Mouse (Mus musculus): ENCODE data around the gene Cryl1. TPM values are rescaled to one million over a fixed set of nuclear protein-coding genes. Genes with fewer than 3 reads are reported as not detected.

The Cryl1 gene
- polyA plus RNA-seq, 1 experiment from 2014 or later = 27.4 TPM

DNA sequence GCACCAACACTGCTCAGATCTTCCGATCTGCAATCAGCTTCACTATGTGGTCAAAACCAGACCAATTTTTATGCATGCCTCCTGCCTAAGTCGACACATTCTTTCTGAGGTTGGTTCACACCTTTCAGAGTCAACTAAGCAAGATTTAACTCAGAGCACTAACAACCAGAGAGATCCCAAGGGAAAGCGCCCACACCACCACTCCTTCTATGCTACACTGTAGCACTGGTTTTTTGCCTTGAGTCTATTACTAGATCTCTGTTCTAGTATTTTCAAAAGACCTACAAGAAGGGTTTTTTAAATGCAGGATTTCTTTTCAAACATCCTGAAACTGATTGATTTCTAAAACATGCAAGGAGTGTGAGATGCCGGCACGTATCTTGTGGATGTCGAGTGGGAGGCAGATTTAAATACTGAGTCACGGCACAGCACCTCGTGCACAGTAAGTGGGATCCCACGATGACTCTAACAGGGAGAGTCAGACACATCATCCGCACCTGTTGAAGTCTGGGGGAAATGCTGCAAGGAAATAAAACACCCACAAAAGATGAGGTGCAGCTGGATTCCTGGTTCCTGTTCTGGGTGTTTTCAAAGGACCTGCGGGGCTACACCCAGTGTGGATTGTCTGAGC, 96.6 kb downstream of the Cryl1 start:
- no peak for ATAC-seq (ENCODE audit: borderline replicate concordance, extremely low read depth, low FRiP score, low TSS enrichment)
- Histone ChIP-seq H3K4me3 (no peak overlapping the region), H3K36me3 (no peaks in the 10 kb centered on the region), H3K9me3 (no peaks in the 10 kb centered on the region), H3K27me3 (no peaks in the 10 kb centered on the region), H3K4me1 (0 out of 2 replicates have a peak, but pooled peaks cover 3% of the 10 kb centered on the region), H3K27ac (no peak overlapping the region), H3K4me2 (no peak overlapping the region), H3K9ac (no peak overlapping the region)
- 73% methylated on average over 11 of the region's 11 CpGs for WGBS

DNA sequence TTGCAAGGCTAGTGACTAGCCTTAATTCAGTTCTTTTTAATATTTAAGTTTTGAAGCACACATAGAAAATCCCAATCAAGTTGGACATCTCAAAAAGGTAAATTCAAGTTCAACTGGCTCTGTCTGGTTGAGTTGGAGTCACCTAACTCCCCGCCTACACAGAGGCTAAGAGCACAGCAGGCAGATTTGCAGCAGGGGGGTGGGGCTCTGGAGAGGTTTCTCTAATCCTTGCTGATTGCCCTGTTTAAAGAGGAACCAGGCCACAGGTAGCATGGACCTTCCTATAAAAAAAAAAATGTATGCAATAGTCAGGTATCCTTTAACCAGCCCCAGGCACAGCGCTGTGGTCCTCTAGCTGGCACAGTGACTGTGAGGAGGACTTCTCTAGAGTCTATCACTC, 97.8 kb downstream of the Cryl1 start:
- Histone ChIP-seq H3K27me3 (no peaks in the 10 kb centered on the region), H3K4me1 (0 out of 2 replicates have a peak, but pooled peaks cover 3% of the 10 kb centered on the region), H3K4me2 (no peak overlapping the region), H3K4me3 (no peak overlapping the region), H3K27ac (no peak overlapping the region), H3K36me3 (no peaks in the 10 kb centered on the region), H3K9me3 (no peaks in the 10 kb centered on the region), H3K9ac (no peak overlapping the region)
- WGBS = 36% methylated on average over 2 of the region's 2 CpGs
- no peak for ATAC-seq (ENCODE audit: borderline replicate concordance, extremely low read depth, low FRiP score, low TSS enrichment)

DNA sequence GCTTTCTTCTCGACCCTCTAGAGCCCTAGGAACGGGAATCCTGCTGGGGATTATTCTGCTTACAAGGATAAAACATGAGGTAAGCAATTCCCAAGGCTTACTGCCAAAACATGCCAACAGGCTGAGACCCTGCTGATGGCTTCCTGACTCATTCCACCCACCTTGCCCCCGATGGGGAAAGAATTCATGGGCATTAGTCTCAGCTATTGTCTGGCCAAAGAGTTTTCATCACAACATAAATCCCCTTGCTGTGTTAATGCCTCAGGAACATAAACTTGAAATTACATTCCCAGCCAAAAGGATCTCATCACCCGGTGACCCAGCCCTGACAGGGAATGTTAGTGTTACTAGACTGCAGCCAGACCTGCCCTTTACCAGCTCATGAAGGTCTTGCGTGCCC, 100.7 kb downstream of the Cryl1 start:
- no peaks in the 10 kb centered on the region for H3K36me3 ChIP-seq
- 43% methylated on average over 5 of the region's 5 CpGs for WGBS
- H3K9ac ChIP-seq = no peak overlapping the region
- H3K4me3 ChIP-seq = no peak overlapping the region
- ATAC-seq (ENCODE audit: borderline replicate concordance, extremely low read depth, low FRiP score, low TSS enrichment) = no peak
- H3K9me3 ChIP-seq = no peaks in the 10 kb centered on the region
- H3K27me3 ChIP-seq = no peaks in the 10 kb centered on the region
- no peak overlapping the region for H3K4me2 ChIP-seq
- H3K27ac ChIP-seq = no peak overlapping the region
- H3K4me1 ChIP-seq = 0 out of 2 replicates have a peak, but pooled peaks cover 3% of the 10 kb centered on the region

DNA sequence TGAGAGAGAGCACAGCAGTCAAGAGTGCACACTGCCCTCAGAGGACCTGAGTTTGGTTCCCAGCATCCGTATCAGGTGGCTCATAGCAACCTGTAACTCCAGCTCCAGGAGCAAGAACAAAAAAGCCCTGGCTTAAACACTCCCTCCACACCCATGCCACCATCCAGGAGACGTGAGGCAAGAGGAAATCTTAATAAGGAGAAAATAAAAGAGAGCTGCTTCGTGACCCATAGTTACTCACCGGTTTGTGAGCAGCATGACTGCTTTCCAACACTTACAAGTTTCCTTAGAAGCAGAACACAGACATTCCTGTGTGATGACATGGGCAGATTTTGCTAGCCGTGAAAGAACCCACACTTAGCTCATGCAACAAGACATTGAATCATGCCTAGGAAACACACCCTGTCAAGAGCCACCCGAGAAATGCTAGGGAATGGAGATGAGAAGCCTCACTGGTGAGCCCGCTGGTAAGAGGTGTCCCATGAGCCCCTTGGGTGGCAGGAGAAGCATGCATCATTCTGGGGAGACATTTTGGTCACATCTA, 106.9 kb downstream of the Cryl1 start:
- no peaks in the 10 kb centered on the region for H3K27me3 ChIP-seq
- 68% methylated on average over 7 of the region's 7 CpGs for WGBS
- ATAC-seq (ENCODE audit: borderline replicate concordance, extremely low read depth, low FRiP score, low TSS enrichment) = no peak
- H3K4me2 ChIP-seq = no peak overlapping the region
- no peak overlapping the region for H3K4me3 ChIP-seq
- H3K9me3 ChIP-seq = no peaks in the 10 kb centered on the region
- no peak overlapping the region for H3K9ac ChIP-seq
- no peaks in the 10 kb centered on the region for H3K36me3 ChIP-seq
- no peak overlapping the region for H3K27ac ChIP-seq
- no peaks in the 10 kb centered on the region for H3K4me1 ChIP-seq

DNA sequence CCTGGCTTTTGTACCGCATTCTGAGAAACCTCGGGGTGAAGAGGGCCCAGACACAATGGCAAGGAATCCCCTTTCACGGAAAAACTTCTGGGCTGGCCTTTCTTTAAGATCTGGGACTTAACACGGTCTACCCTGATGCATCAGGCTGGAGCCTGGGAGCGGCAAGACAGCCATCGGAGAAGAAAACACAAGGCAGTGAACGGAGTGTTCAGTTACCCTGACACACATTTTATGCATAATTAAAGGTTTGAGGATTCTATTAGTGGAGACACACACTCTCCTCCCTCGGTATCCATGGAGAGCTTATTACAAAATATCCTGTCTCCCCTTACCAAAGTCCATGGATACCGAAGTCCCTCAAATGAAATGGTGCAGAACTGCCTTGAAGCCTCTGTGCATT, 109.2 kb downstream of the Cryl1 start:
- Histone ChIP-seq H3K4me1 (no peaks in the 10 kb centered on the region), H3K9ac (no peak overlapping the region), H3K27ac (no peak overlapping the region), H3K9me3 (no peaks in the 10 kb centered on the region), H3K27me3 (no peaks in the 10 kb centered on the region), H3K36me3 (no peaks in the 10 kb centered on the region), H3K4me2 (no peak overlapping the region), H3K4me3 (no peak overlapping the region)
- 72% methylated on average over 9 of the region's 9 CpGs for WGBS
- ATAC-seq (ENCODE audit: borderline replicate concordance, extremely low read depth, low FRiP score, low TSS enrichment) = no peak

DNA sequence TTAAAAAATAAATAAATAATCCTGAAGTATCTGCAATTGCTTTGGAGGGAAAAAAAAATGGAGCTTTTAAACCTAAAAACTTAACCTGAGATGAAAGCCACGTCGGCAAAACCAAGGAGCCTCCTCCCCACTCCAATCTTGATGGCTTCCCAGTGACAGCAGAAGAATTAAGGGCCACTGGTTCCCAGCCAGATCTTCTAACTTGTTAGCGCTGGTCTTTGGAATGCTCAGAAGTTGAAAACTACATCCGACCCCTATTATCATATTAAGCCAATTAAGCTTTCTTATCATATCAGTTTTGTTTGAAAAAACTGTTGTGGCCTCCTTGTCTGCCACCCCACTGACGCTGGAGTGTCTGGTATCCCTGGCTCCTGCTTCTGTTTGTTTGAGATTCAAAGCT, 114.5 kb downstream of the Cryl1 start:
- no peak for ATAC-seq (ENCODE audit: borderline replicate concordance, extremely low read depth, low FRiP score, low TSS enrichment)
- Histone ChIP-seq H3K4me1 (no peaks in the 10 kb centered on the region), H3K27ac (no peak overlapping the region), H3K4me2 (no peak overlapping the region), H3K36me3 (no peaks in the 10 kb centered on the region), H3K4me3 (no peak overlapping the region), H3K27me3 (no peaks in the 10 kb centered on the region), H3K9me3 (no peaks in the 10 kb centered on the region), H3K9ac (no peak overlapping the region)
- 17% methylated on average over 5 of the region's 5 CpGs for WGBS

DNA sequence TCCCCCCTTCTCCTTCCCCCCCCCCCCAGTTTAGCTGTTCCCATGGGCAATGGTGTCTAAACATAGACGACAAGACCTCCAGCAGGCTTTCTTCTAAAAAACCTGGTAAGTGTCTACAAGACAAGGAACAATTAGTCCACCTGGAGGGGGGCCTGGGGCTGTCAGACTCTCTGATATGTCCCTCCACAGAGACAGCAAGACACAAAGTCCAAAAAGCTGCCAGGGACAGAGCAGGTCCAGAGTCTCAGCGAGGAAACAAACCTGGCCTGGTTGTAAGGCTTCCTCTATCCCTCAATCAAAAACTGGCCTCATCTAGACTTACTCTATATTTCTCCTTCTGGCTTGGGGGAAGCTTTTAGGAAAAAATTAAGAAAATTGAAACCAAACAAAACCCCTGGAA, 115.7 kb downstream of the Cryl1 start:
- Histone ChIP-seq H3K27me3 (no peaks in the 10 kb centered on the region), H3K4me2 (no peak overlapping the region), H3K4me3 (no peak overlapping the region), H3K27ac (no peak overlapping the region), H3K9me3 (no peaks in the 10 kb centered on the region), H3K9ac (no peak overlapping the region), H3K4me1 (no peaks in the 10 kb centered on the region), H3K36me3 (no peaks in the 10 kb centered on the region)
- WGBS = 26% methylated on average over 2 of the region's 2 CpGs
- ATAC-seq (ENCODE audit: borderline replicate concordance, extremely low read depth, low FRiP score, low TSS enrichment) = no peak

DNA sequence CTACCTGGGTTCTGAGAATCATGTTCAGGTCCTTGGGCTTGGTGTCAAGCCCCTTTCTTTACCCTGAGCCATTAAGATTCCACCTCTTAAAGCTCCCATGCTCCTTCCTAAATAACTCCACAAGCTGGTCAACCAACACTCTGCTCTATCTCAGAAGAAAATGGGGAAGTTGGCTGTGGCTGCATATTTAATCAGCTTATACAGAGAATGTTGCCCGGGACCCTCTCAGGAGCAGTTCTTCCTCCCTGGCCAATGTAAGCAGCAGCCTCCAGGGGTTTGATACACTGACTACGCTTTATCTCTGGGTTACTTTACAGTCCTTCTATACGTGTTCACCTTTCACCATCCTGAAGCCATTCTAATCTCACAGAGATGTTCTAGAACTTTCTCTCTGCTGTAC, 117.5 kb downstream of the Cryl1 start:
- ATAC-seq (ENCODE audit: borderline replicate concordance, extremely low read depth, low FRiP score, low TSS enrichment) = no peak
- H3K9me3 ChIP-seq = no peaks in the 10 kb centered on the region
- 81% methylated on average over 3 of the region's 3 CpGs for WGBS
- H3K27ac ChIP-seq = no peak overlapping the region
- H3K4me1 ChIP-seq = no peaks in the 10 kb centered on the region
- no peak overlapping the region for H3K9ac ChIP-seq
- no peak overlapping the region for H3K4me3 ChIP-seq
- H3K36me3 ChIP-seq = no peaks in the 10 kb centered on the region
- no peaks in the 10 kb centered on the region for H3K27me3 ChIP-seq
- H3K4me2 ChIP-seq = no peak overlapping the region

DNA sequence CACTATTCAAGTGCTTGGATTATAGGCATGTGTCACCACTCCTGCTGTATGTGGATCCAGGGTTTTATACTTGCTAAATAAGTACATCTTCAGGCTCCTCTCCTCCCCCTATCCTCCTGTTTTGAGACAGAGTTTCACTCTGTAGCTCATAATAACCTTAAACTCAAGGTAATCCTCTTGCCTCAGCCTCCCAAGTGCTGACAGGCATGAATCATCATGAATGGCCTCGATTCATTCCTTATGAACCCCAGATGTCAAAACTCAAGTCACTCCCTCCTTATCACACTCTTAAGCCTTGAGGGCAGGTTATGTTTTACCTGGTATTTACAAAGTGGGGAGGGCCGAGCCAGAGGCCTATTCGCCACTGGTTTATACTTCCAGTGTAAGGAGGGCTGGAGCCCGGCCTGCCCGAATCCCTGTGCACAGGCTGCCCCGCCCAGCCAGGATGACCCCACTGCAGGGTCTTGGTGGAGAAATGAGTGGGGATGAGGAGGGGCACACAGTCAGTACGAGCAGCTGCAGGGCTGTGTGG, 121.8 kb downstream of the Cryl1 start:
- no peaks in the 10 kb centered on the region for H3K36me3 ChIP-seq
- no peak overlapping the region for H3K4me3 ChIP-seq
- H3K9ac ChIP-seq = no peak overlapping the region
- H3K27ac ChIP-seq = no peak overlapping the region
- no peaks in the 10 kb centered on the region for H3K4me1 ChIP-seq
- no peaks in the 10 kb centered on the region for H3K27me3 ChIP-seq
- 46% methylated on average over 7 of the region's 7 CpGs for WGBS
- ATAC-seq (ENCODE audit: borderline replicate concordance, extremely low read depth, low FRiP score, low TSS enrichment) = no peak
- no peaks in the 10 kb centered on the region for H3K9me3 ChIP-seq
- no peak overlapping the region for H3K4me2 ChIP-seq

DNA sequence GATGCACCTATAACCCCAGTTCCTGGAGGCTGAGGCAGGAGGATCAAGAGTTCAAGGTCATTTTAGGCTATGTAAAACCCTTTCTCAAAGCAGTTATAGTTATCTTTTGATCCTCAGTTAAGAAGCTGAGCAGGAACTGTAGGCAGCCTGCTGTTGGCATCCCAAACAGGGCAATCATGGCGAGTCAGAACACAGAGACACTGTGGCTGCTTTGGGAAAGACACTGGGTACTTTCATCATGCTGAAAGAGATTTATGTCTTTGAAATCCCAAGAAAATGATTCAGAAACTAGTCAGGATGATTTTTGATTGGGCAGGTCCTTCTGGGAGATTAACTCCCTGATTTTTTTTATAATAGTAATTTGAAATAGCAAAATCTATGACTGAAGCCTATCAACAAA, 126.0 kb downstream of the Cryl1 start:
- ATAC-seq (ENCODE audit: borderline replicate concordance, extremely low read depth, low FRiP score, low TSS enrichment) = no peak
- H3K9ac ChIP-seq = no peak overlapping the region
- no peaks in the 10 kb centered on the region for H3K27me3 ChIP-seq

DNA sequence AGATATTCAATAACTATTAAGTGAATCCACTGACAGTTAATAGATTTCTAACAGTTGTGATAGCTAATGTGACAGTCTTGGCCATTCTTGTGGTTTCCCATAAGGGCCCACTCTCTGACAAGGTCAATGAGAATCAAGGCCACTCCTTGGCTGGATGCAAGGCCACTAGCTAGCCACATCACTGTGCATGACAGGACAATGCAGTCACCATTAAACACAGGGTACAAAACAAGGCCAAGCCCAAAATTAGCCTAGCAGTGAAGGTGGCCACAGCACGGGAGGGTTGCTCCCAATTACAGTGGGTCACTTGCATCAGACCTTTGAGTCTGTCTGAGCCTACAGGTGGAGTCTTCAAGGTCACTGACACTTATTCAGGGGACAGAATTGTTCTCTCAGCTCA, 126.5 kb downstream of the Cryl1 start:
- Histone ChIP-seq H3K4me1 (no peaks in the 10 kb centered on the region), H3K4me3 (no peak overlapping the region), H3K27me3 (no peaks in the 10 kb centered on the region), H3K27ac (no peak overlapping the region), H3K36me3 (no peaks in the 10 kb centered on the region), H3K4me2 (no peak overlapping the region), H3K9ac (no peak overlapping the region), H3K9me3 (no peaks in the 10 kb centered on the region)
- no peak for ATAC-seq (ENCODE audit: borderline replicate concordance, extremely low read depth, low FRiP score, low TSS enrichment)
- WGBS = 65% methylated on average over 1 of the region's 1 CpGs

More for the DNA sequence above, 126.0 kb downstream of the Cryl1 start:
- 64% methylated on average over 1 of the region's 1 CpGs for WGBS
- no peaks in the 10 kb centered on the region for H3K4me1 ChIP-seq
- H3K4me3 ChIP-seq = no peak overlapping the region
- H3K27ac ChIP-seq = no peak overlapping the region
- H3K36me3 ChIP-seq = no peaks in the 10 kb centered on the region
- H3K9me3 ChIP-seq = no peaks in the 10 kb centered on the region
- H3K4me2 ChIP-seq = no peak overlapping the region

DNA sequence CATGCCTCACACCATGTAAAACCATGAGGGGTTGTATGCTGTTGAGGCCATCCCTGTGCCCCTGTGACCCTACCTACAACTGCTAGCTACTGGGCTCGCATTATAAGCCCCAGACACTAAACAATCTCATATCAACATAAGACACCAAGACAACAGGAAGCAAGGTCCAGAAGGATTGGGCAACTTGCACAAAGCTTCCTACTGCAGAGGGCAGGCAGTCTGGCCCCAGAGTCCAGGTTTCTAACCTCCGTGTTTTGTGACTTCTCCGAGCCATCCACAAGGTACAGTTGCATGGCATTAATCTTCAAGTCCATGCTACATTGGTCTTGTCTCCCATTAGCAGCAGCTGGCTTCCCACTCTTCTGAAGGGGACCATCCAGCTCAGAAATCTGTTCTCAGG, 129.4 kb downstream of the Cryl1 start:
- H3K27ac ChIP-seq = no peak overlapping the region
- H3K27me3 ChIP-seq = no peaks in the 10 kb centered on the region
- no peak overlapping the region for H3K4me2 ChIP-seq
- H3K9ac ChIP-seq = no peak overlapping the region
- no peak overlapping the region for H3K4me3 ChIP-seq
- no peaks in the 10 kb centered on the region for H3K9me3 ChIP-seq
- no peaks in the 10 kb centered on the region for H3K4me1 ChIP-seq
- ATAC-seq (ENCODE audit: borderline replicate concordance, extremely low read depth, low FRiP score, low TSS enrichment) = no peak
- 71% methylated on average over 3 of the region's 3 CpGs for WGBS
- no peaks in the 10 kb centered on the region for H3K36me3 ChIP-seq
